Mouse (Mus musculus): ENCODE results near the gene Baiap3. TPM values are rescaled to one million over a fixed set of nuclear protein-coding genes. Genes with fewer than 3 reads are reported as not detected.
A peak's percentile ranks its signal among the peaks of the same experiment; 100 is the strongest.

Baiap3 gene
- polyA plus RNA-seq, 1 experiment from 2014 or later = 1.3 TPM

GRCm38 (mm10) chr17:25272326-25272725 lies 16.2 kb upstream of the Baiap3 start:
- Histone ChIP-seq H3K4me1 (peaks cover 31% of the 10 kb centered on the region), H3K4me3 (peak overlapping the region; percentile 98), H3K36me3 (peaks cover 30% of the 10 kb centered on the region), H3K27ac (peak overlapping the region; percentile 100), H3K27me3 (ENCODE audit: insufficient read depth, poor library complexity, severe bottlenecking) (no peaks in the 10 kb centered on the region), H3K9me3 (no peaks in the 10 kb centered on the region)
- no peak for DNase-seq (ENCODE audit: low spot score)
- under 1% methylated on average over 10 of the region's 10 CpGs for WGBS

GRCm38 (mm10) chr17:25270795-25271335 lies 14.7 kb upstream of the Baiap3 start:
- H3K27ac ChIP-seq = no peak overlapping the region
- peaks cover 31% of the 10 kb centered on the region for H3K4me1 ChIP-seq
- H3K27me3 ChIP-seq (ENCODE audit: insufficient read depth, poor library complexity, severe bottlenecking) = no peaks in the 10 kb centered on the region
- 72% methylated on average over 2 of the region's 2 CpGs for WGBS
- H3K4me3 ChIP-seq = peak overlapping the region; percentile 98
- no peaks in the 10 kb centered on the region for H3K9me3 ChIP-seq
- H3K36me3 ChIP-seq = peaks cover 45% of the 10 kb centered on the region
- DNase-seq (ENCODE audit: low spot score) = no peak

- Histone ChIP-seq H3K9me3 (no peaks in the 10 kb centered on the region), H3K4me3 (no peak overlapping the region), H3K27me3 (ENCODE audit: insufficient read depth, poor library complexity, severe bottlenecking) (no peaks in the 10 kb centered on the region), H3K4me1 (peaks cover under 1% of the 10 kb centered on the region; the same call in 1 of the 2 replicates), H3K36me3 (peaks cover 84% of the 10 kb centered on the region), H3K27ac (no peak overlapping the region)
- no peak for DNase-seq (ENCODE audit: low spot score)
- 68% methylated on average over 3 of the region's 3 CpGs for WGBS
Observed at GRCm38 (mm10) chr17:25264453-25264852, 8.3 kb upstream of the Baiap3 start.

- Histone ChIP-seq H3K9me3 (no peaks in the 10 kb centered on the region), H3K27me3 (ENCODE audit: insufficient read depth, poor library complexity, severe bottlenecking) (peaks cover 48% of the 10 kb centered on the region), H3K27ac (no peak overlapping the region), H3K36me3 (peaks cover 31% of the 10 kb centered on the region), H3K4me3 (no peak overlapping the region), H3K4me1 (peaks cover 21% of the 10 kb centered on the region)
- 54% methylated on average over 6 of the region's 6 CpGs for WGBS
- no peak for DNase-seq (ENCODE audit: low spot score)
Observed at GRCm38 (mm10) chr17:25257804-25258261, 1.7 kb upstream of the Baiap3 start.

GRCm38 (mm10) chr17:25255110-25255509 lies 1.1 kb downstream of the Baiap3 start:
- H3K27ac ChIP-seq = peak overlapping the region; percentile 59; the same call in 1 of the 2 replicates
- no peaks in the 10 kb centered on the region for H3K9me3 ChIP-seq
- peaks cover 75% of the 10 kb centered on the region for H3K27me3 ChIP-seq (ENCODE audit: insufficient read depth, poor library complexity, severe bottlenecking)
- WGBS = 48% methylated on average over 2 of the region's 2 CpGs
- peaks cover 21% of the 10 kb centered on the region for H3K4me1 ChIP-seq
- no peak for DNase-seq (ENCODE audit: low spot score)
- H3K36me3 ChIP-seq = peaks cover 20% of the 10 kb centered on the region
- H3K4me3 ChIP-seq = 0 out of 2 replicates have a peak overlapping the region, but pooled peaks have one; percentile 61

GRCm38 (mm10) chr17:25253760-25254159 lies 2.4 kb downstream of the Baiap3 start:
- no peak for DNase-seq (ENCODE audit: low spot score)
- Histone ChIP-seq H3K4me3 (no peak overlapping the region), H3K36me3 (peaks cover 7% of the 10 kb centered on the region; the same call in 1 of the 2 replicates), H3K4me1 (peaks cover 21% of the 10 kb centered on the region), H3K27me3 (ENCODE audit: insufficient read depth, poor library complexity, severe bottlenecking) (peaks cover 83% of the 10 kb centered on the region), H3K27ac (no peak overlapping the region), H3K9me3 (no peaks in the 10 kb centered on the region)
- 42% methylated on average over 10 of the region's 10 CpGs for WGBS

- Histone ChIP-seq H3K4me1 (peaks cover 21% of the 10 kb centered on the region), H3K4me3 (no peak overlapping the region), H3K9me3 (no peaks in the 10 kb centered on the region), H3K36me3 (no peaks in the 10 kb centered on the region), H3K27me3 (ENCODE audit: insufficient read depth, poor library complexity, severe bottlenecking) (peaks cover 93% of the 10 kb centered on the region), H3K27ac (no peak overlapping the region)
- WGBS = 41% methylated on average over 3 of the region's 3 CpGs
- no peak for DNase-seq (ENCODE audit: low spot score)
Observed at GRCm38 (mm10) chr17:25252643-25253042, 3.5 kb downstream of the Baiap3 start.

- H3K27ac ChIP-seq = no peak overlapping the region
- no peak for DNase-seq (ENCODE audit: low spot score)
- WGBS = 80% methylated on average over 8 of the region's 8 CpGs
- H3K36me3 ChIP-seq = peaks cover 4% of the 10 kb centered on the region; the same call in 1 of the 2 replicates
- peaks cover 7% of the 10 kb centered on the region for H3K4me1 ChIP-seq
- peaks cover 89% of the 10 kb centered on the region for H3K27me3 ChIP-seq (ENCODE audit: insufficient read depth, poor library complexity, severe bottlenecking)
- no peaks in the 10 kb centered on the region for H3K9me3 ChIP-seq
- H3K4me3 ChIP-seq = no peak overlapping the region
Observed at GRCm38 (mm10) chr17:25250181-25250835, 5.9 kb downstream of the Baiap3 start.

GRCm38 (mm10) chr17:25248033-25248750 lies 8.0 kb downstream of the Baiap3 start:
- WGBS = 70% methylated on average over 18 of the region's 18 CpGs
- DNase-seq (ENCODE audit: low spot score) = no peak
- Histone ChIP-seq H3K4me1 (peaks cover 5% of the 10 kb centered on the region; the same call in 1 of the 2 replicates), H3K9me3 (no peaks in the 10 kb centered on the region), H3K4me3 (no peak overlapping the region), H3K27ac (no peak overlapping the region), H3K27me3 (ENCODE audit: insufficient read depth, poor library complexity, severe bottlenecking) (peaks cover 68% of the 10 kb centered on the region), H3K36me3 (peaks cover 25% of the 10 kb centered on the region)

- WGBS = 81% methylated on average over 16 of the region's 16 CpGs
- H3K4me3 ChIP-seq = no peak overlapping the region
- no peak overlapping the region for H3K27ac ChIP-seq
- DNase-seq (ENCODE audit: low spot score) = no peak
- no peaks in the 10 kb centered on the region for H3K9me3 ChIP-seq
- peaks cover 25% of the 10 kb centered on the region for H3K4me1 ChIP-seq
- peaks cover 34% of the 10 kb centered on the region for H3K27me3 ChIP-seq (ENCODE audit: insufficient read depth, poor library complexity, severe bottlenecking)
- H3K36me3 ChIP-seq = peaks cover 43% of the 10 kb centered on the region
Observed at GRCm38 (mm10) chr17:25244239-25244638, 11.9 kb downstream of the Baiap3 start.

- WGBS = 84% methylated on average over 11 of the region's 11 CpGs
- H3K4me1 ChIP-seq = peaks cover 29% of the 10 kb centered on the region
- peaks cover 24% of the 10 kb centered on the region for H3K27me3 ChIP-seq (ENCODE audit: insufficient read depth, poor library complexity, severe bottlenecking)
- peaks cover 43% of the 10 kb centered on the region for H3K36me3 ChIP-seq
- no peak overlapping the region; the same call in 1 of the 2 replicates for H3K4me3 ChIP-seq
- no peaks in the 10 kb centered on the region for H3K9me3 ChIP-seq
- H3K27ac ChIP-seq = no peak overlapping the region
- no peak for DNase-seq (ENCODE audit: low spot score)
Observed at GRCm38 (mm10) chr17:25243131-25243780, 12.9 kb downstream of the Baiap3 start.

GRCm38 (mm10) chr17:25239695-25240636 lies 16.2 kb downstream of the Baiap3 start, which contains the start of the genes Gnptg and Tsr3:
Gene Gnptg (minus strand): TSS chr17:25240124.
Gene Tsr3 (plus strand): TSS chr17:25240170.
- peaks cover 60% of the 10 kb centered on the region for H3K36me3 ChIP-seq
- no peaks in the 10 kb centered on the region for H3K9me3 ChIP-seq
- peak within 1 kb of the TSS; percentile 99 for H3K4me3 ChIP-seq
- H3K27ac ChIP-seq = peak within 1 kb of the TSS; percentile 93
- peaks cover 29% of the 10 kb centered on the region for H3K4me1 ChIP-seq
- DNase-seq (ENCODE audit: low spot score) = peak; percentile 95
- no peaks in the 10 kb centered on the region for H3K27me3 ChIP-seq (ENCODE audit: insufficient read depth, poor library complexity, severe bottlenecking)
- WGBS = under 1% methylated on average over 80 of the region's 80 CpGs
